Mouse (Mus musculus) cerebellum, adult 2 months (tissue): ENCODE data around the gene Fads3.

Experiments
- CTCF ChIP-seq: fragments of 200-500 bp; IDR thresholded peaks from 2 replicates; pipeline ENCODE4 v1.5.1; 2011; ENCODE audit warnings: low read depth, mild to moderate bottlenecking, control low read depth, low read length, moderate library complexity, borderline replicate concordance; ENCODE audit not compliant: insufficient read depth
- POLR2A ChIP-seq: fragments of 200-500 bp; IDR thresholded peaks from 2 replicates; pipeline ENCODE4 v1.6.1; 2011; ENCODE audit warnings: low read length, control low read depth, borderline replicate concordance; ENCODE audit not compliant: insufficient read depth

DNA sequence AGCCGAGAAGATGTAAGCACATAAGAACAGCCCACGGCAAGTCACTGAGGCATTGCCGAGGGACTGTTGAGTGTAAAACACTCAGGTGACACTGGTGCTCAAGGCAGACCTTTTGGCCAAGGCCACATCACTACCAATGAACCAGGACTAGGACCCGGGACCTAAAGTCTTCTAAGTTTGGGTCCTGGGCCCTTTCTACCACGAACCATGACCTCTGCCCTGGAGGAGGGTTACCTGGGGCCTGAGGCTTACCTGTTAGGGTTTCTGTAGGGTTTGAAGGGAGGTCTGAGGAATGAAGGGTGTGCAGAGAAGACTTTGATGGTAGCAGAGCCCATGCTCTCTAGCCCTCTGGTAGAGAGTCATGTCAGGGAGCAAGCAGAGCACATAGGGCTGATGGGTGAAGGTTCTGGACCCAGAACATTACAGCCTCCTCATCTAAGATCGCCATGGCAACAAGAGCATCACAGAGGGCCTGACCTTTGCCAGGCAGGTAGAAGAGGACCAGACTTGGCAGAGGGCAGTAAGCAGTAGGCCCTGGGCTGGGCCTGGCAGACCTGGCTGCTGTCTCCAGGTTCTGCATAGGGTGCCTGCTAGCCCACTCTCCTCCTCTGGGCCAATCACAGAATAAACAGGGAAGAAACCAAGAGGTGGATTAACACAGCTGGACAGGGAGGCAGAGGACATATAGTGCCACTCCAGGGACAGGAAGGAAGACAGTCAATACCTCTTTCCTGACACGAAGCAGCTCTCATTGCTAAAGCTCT, 40.0 kb upstream of the Fads3 start, which contains the start of the genes Best1 and Rab3il1:
- TF ChIP-seq POLR2A: no peak
- TF ChIP-seq CTCF: no peak
